Mouse (Mus musculus): Measurements from ENCODE around the gene Gm8374. TPM values are rescaled to one million over a fixed set of nuclear protein-coding genes. Genes with fewer than 3 reads are reported as not detected.
"Not testable (repeated sequence)": the region's sequence is repeated elsewhere in the genome, so short reads cannot be mapped to it uniquely, and the experiment has no call there.

The Gm8374 gene
- polyA plus RNA-seq (2014; fragmentation: Nextera tagmentation; extraction: Ambion mirVana): not detected in 2 replicates

DNA sequence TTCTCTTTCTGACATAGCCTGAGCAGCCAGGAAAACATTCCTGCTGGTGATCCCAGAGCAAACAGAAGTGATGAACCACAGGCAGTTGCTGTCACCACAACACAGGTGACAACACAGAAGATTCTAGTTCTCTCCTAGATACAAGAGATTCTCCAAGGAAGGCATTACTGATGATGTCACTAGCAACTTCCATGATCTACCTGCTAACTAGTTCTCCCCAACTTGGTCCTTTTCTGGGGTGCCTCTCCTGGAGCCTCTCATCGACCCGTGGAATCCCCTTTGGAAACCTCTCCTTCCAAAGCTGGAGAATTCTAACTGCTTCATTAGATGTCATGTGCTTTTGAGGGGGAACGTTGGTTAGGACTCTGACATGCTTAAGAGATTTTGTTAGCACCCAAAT, at the start of gene Gm8374:
TSS of gene Gm8374 (minus strand) at position 101 of the 400 bp plus-strand sequence.
- not testable (repeated sequence) for H3K9me3 ChIP-seq (ENCODE audit: low read depth, low read length); H3K4me2 ChIP-seq; DNase-seq; H3K9ac ChIP-seq; H3K27ac ChIP-seq (ENCODE audit: low read depth); H3K4me1 ChIP-seq (ENCODE audit: insufficient read depth); H3K4me3 ChIP-seq (ENCODE audit: low read depth, low read length); H3K27me3 ChIP-seq (ENCODE audit: insufficient read depth, low read length); H3K36me3 ChIP-seq (ENCODE audit: insufficient read depth); ATAC-seq (ENCODE audit: insufficient read depth)
- 81% methylated on average over 3 of the region's 3 CpGs for WGBS

DNA sequence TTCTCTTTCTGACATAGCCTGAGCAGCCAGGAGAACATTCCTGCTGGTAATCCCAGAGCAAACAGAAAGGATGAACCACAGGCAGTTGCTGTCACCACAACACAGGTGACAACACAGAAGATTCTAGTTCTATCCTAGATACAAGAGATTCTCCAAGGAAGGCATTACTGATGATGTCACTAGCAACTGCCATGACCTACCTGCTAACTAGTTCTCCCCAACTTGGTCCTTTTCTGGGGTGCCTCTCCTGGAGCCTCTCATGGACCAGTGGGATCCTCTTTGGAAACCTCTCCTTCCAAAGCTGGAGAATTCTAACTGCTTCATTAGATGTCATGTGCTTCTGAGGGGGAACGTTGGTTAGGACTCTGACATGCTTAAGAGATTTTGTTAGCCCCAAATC, 32.6 kb downstream of the Gm8374 start, which contains the start of gene Gm5797:
TSS of gene Gm5797 (minus strand) at position 101 of the 400 bp plus-strand sequence.
- DNase-seq; H3K9me3 ChIP-seq (ENCODE audit: low read depth, low read length); ATAC-seq (ENCODE audit: insufficient read depth); H3K27ac ChIP-seq (ENCODE audit: low read depth); H3K4me3 ChIP-seq (ENCODE audit: low read depth, low read length); H3K9ac ChIP-seq; H3K4me1 ChIP-seq (ENCODE audit: insufficient read depth); H3K27me3 ChIP-seq (ENCODE audit: insufficient read depth, low read length); H3K4me2 ChIP-seq; H3K36me3 ChIP-seq (ENCODE audit: insufficient read depth): not testable (repeated sequence)
- WGBS: no CpG with 5 or more reads among the region's 1 CpGs

DNA sequence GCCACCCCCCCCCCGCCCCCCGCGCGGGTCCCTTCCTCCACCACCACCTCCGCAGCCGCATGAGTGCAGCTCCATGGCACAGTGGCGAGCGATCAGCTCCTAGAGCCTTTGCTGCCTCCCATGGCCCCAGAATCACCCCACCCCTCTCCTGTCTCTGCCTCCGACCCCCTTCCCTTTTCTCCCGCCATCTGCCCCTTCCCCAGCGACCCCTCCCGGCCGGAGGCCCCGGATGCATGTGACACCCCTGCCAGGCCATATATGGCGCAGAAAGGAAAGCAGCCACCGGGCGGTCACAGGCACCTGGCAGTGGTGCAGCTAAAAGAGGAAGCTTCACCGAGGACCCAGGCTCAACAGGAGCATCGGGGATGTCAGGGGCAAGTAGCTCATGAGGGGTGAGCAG, 49.8 kb downstream of the Gm8374 start:
- Histone ChIP-seq H3K4me2 (peak overlapping the region; percentile 63), H3K4me3 (ENCODE audit: low read depth, low read length) (peak overlapping the region; percentile 44), H3K9ac (peak overlapping the region; percentile 34; the same call in 1 of the 2 replicates)
- ATAC-seq (ENCODE audit: insufficient read depth); H3K4me1 ChIP-seq (ENCODE audit: insufficient read depth); H3K36me3 ChIP-seq (ENCODE audit: insufficient read depth); H3K27me3 ChIP-seq (ENCODE audit: insufficient read depth, low read length); H3K27ac ChIP-seq (ENCODE audit: low read depth); H3K9me3 ChIP-seq (ENCODE audit: low read depth, low read length): not testable (repeated sequence)
- DNase-seq: peak; percentile 26
- WGBS: under 1% methylated on average over 12 of the region's 19 CpGs

- 1% methylated on average over 7 of the region's 35 CpGs for WGBS
- DNase-seq: not testable (repeated sequence)
Observed at GRCm38 (mm10) chr14:7314661-7315060, 50.3 kb downstream of the Gm8374 start, which contains the start of gene Gm3739. Gene Gm3739, minus strand, starts transcription at chr14:7315049.

More at GRCm38 (mm10) chr14:7314661-7315060, 50.3 kb downstream of the Gm8374 start, which contains the start of gene Gm3739:
- H3K36me3 ChIP-seq (ENCODE audit: insufficient read depth); ATAC-seq (ENCODE audit: insufficient read depth); H3K9me3 ChIP-seq (ENCODE audit: low read depth, low read length); H3K27me3 ChIP-seq (ENCODE audit: insufficient read depth, low read length); H3K27ac ChIP-seq (ENCODE audit: low read depth); H3K4me1 ChIP-seq (ENCODE audit: insufficient read depth): not testable (repeated sequence)
- Histone ChIP-seq H3K4me3 (ENCODE audit: low read depth, low read length) (peak within 1 kb of the TSS; percentile 44), H3K9ac (peak within 1 kb of the TSS; percentile 34; the same call in 1 of the 2 replicates), H3K4me2 (peak within 1 kb of the TSS; percentile 63)

Other genes with a start within 250 kb of the Gm8374 start
- gene Gm6676, start 239.7 kb downstream of the Gm8374 start, polyA plus RNA-seq (2014; fragmentation: Nextera tagmentation; extraction: Ambion mirVana): not detected in 2 replicates
- gene Gm3512, start 190.6 kb downstream of the Gm8374 start, polyA plus RNA-seq (2014; fragmentation: Nextera tagmentation; extraction: Ambion mirVana): 3.5 and 4.2 TPM in 2 replicates
- not detected in 2 replicates for gene Gm16434, start 170.6 kb downstream of the Gm8374 start, polyA plus RNA-seq (2014; fragmentation: Nextera tagmentation; extraction: Ambion mirVana)
- gene Gm3727, start 100.4 kb downstream of the Gm8374 start, polyA plus RNA-seq (2014; fragmentation: Nextera tagmentation; extraction: Ambion mirVana): not detected in 2 replicates
- gene Gm3739, start 50.1 kb downstream of the Gm8374 start, polyA plus RNA-seq (2014; fragmentation: Nextera tagmentation; extraction: Ambion mirVana): 0.68 and 1.0 TPM in 2 replicates
- gene Gm5797, start 32.7 kb downstream of the Gm8374 start, polyA plus RNA-seq (2014; fragmentation: Nextera tagmentation; extraction: Ambion mirVana): not detected in 2 replicates
- not detected in 2 replicates for gene Gm3755, start 85.8 kb upstream of the Gm8374 start, polyA plus RNA-seq (2014; fragmentation: Nextera tagmentation; extraction: Ambion mirVana)
- gene Gm3752, start 118.6 kb upstream of the Gm8374 start, polyA plus RNA-seq (2014; fragmentation: Nextera tagmentation; extraction: Ambion mirVana): 0.66 and 0.84 TPM in 2 replicates
- 0.68 and 0.96 TPM in 2 replicates for gene Gm3558, start 203.4 kb upstream of the Gm8374 start, polyA plus RNA-seq (2014; fragmentation: Nextera tagmentation; extraction: Ambion mirVana)
- gene Gm10338, start 230.5 kb upstream of the Gm8374 start, polyA plus RNA-seq (2014; fragmentation: Nextera tagmentation; extraction: Ambion mirVana): not detected in 2 replicates